Mouse (Mus musculus) thymus, adult 2 months (tissue): ENCODE measurements around the gene Slc35a3. TPM values are rescaled to one million over a fixed set of nuclear protein-coding genes. Genes with fewer than 3 reads are reported as not detected.

ENCODE experiments used
- DNase-seq: peaks from one replicate; pipeline ENCODE4 v3.0.0; 2021
- H3K27ac ChIP-seq: fragments of 200-500 bp; 2 replicates; pipeline ENCODE4 v1.5.1; 2012; ENCODE audit warnings: low read length, control low read depth; ENCODE audit not compliant: control insufficient read depth, insufficient read depth
- H3K27me3 ChIP-seq: fragments of 200-500 bp; 2 replicates; pipeline ENCODE4 v1.6.1; 2012; ENCODE audit warnings: mild to moderate bottlenecking, low read length, moderate library complexity, mixed read lengths; ENCODE audit not compliant: control insufficient read depth, insufficient read depth
- H3K36me3 ChIP-seq: fragments of 200-500 bp; 2 replicates; pipeline ENCODE4 v1.6.1; 2012; ENCODE audit warnings: mild to moderate bottlenecking, low read length, moderate library complexity; ENCODE audit not compliant: control insufficient read depth, insufficient read depth
- H3K4me1 ChIP-seq: fragments of 200-500 bp; replicated peaks from 2 replicates; pipeline ENCODE4 v1.6.1; 2012; ENCODE audit warnings: low read length; ENCODE audit not compliant: control insufficient read depth, insufficient read depth
- H3K4me3 ChIP-seq: fragments of 200-500 bp; 2 replicates; pipeline ENCODE4 v1.5.1; 2012; ENCODE audit warnings: mild to moderate bottlenecking, low read length, control low read depth, moderate library complexity; ENCODE audit not compliant: control insufficient read depth, insufficient read depth
- CTCF ChIP-seq: fragments of 200-500 bp; IDR thresholded peaks from 2 replicates; pipeline ENCODE4 v1.5.1; 2012; ENCODE audit warnings: mild to moderate bottlenecking, control low read depth, low read length, moderate library complexity, borderline replicate concordance; ENCODE audit not compliant: control insufficient read depth, poor library complexity, insufficient read depth; ENCODE audit errors: extremely low read depth
- POLR2A ChIP-seq: fragments of 200-500 bp; IDR thresholded peaks from 2 replicates; pipeline ENCODE4 v1.6.1; 2012; ENCODE audit warnings: mild to moderate bottlenecking, low read length, control low read depth, moderate library complexity; ENCODE audit not compliant: control insufficient read depth, poor library complexity, insufficient read depth; ENCODE audit errors: extremely low read depth
- WGBS: fragments of 180-500 bp; shearing (Covaris S2); methylation state at CpG from one replicate; pipeline ENCODE4 v1.1.7; 2018; 5-methylcytosine and 5-hydroxymethylcytosine counted together
- polyA plus RNA-seq: library from polyadenylated mRNA; depleted of rRNA; stranded (reverse); fragments of >200 nt; gene quantifications from 2 replicates; pipeline ENCODE4 v1.2.3, GENCODE M21; 2012

Slc35a3 gene
- polyA plus RNA-seq, 1 experiment, result 6.8 TPM

GRCm38 (mm10) chr3:116718951-116719350 is 6.3 kb upstream of the Slc35a3 start:
- H3K27ac ChIP-seq, result no peak overlapping the region
- H3K27me3 ChIP-seq, result no peaks in the 10 kb centered on the region
- H3K4me1 ChIP-seq, result no peaks in the 10 kb centered on the region
- no peak overlapping the region for H3K4me3 ChIP-seq
- H3K36me3 ChIP-seq, result no peaks in the 10 kb centered on the region
- no peak for DNase-seq
- TF ChIP-seq CTCF, result no peak
- TF ChIP-seq POLR2A, result no peak
- WGBS, result 88% methylated on average over 3 of the region's 3 CpGs

GRCm38 (mm10) chr3:116713031-116713430 is 400 bp upstream of the Slc35a3 start:
- Histone ChIP-seq H3K4me3 (no peak overlapping the region), H3K27me3 (no peaks in the 10 kb centered on the region), H3K27ac (no peak overlapping the region), H3K36me3 (no peaks in the 10 kb centered on the region), H3K4me1 (peaks cover 4% of the 10 kb centered on the region)
- no peak for DNase-seq
- TF ChIP-seq CTCF, result no peak
- TF ChIP-seq POLR2A, result no peak
- WGBS, result 50% methylated on average over 5 of the region's 5 CpGs

- 0 out of 2 replicates have a peak, but pooled peaks have one; percentile 32 for TF ChIP-seq CTCF
- peak; percentile 51; the same call in 1 of the 2 replicates for TF ChIP-seq POLR2A
- WGBS, result under 1% methylated on average over 85 of the region's 85 CpGs
- no peak overlapping the region for H3K27ac ChIP-seq
- H3K4me3 ChIP-seq, result peak overlapping the region; percentile 62
- peaks cover 4% of the 10 kb centered on the region for H3K4me1 ChIP-seq
- peak; percentile 65 for DNase-seq
- H3K27me3 ChIP-seq, result no peaks in the 10 kb centered on the region
- no peaks in the 10 kb centered on the region for H3K36me3 ChIP-seq
Measured at GRCm38 (mm10) chr3:116711624-116712435, 801 bp downstream of the Slc35a3 start.

GRCm38 (mm10) chr3:116710941-116711340 is 1.7 kb downstream of the Slc35a3 start:
- no peaks in the 10 kb centered on the region for H3K27me3 ChIP-seq
- H3K27ac ChIP-seq, result no peak overlapping the region
- DNase-seq, result no peak
- no peaks in the 10 kb centered on the region for H3K36me3 ChIP-seq
- peaks cover 4% of the 10 kb centered on the region for H3K4me1 ChIP-seq
- no peak overlapping the region for H3K4me3 ChIP-seq
- TF ChIP-seq POLR2A (no peak), CTCF (no peak)
- WGBS, result 52% methylated on average over 9 of the region's 9 CpGs

GRCm38 (mm10) chr3:116705637-116706204 is 6.9 kb downstream of the Slc35a3 start:
- Histone ChIP-seq H3K27ac (no peak overlapping the region), H3K36me3 (no peaks in the 10 kb centered on the region), H3K4me3 (no peak overlapping the region), H3K4me1 (no peaks in the 10 kb centered on the region), H3K27me3 (no peaks in the 10 kb centered on the region)
- DNase-seq, result no peak
- WGBS, result 97% methylated on average over 1 of the region's 1 CpGs
- TF ChIP-seq CTCF (no peak), POLR2A (no peak)

- TF ChIP-seq CTCF, result no peak
- H3K27ac ChIP-seq, result no peak overlapping the region
- over 99% methylated on average over 5 of the region's 5 CpGs for WGBS
- H3K4me1 ChIP-seq, result no peaks in the 10 kb centered on the region
- no peak overlapping the region for H3K4me3 ChIP-seq
- no peaks in the 10 kb centered on the region for H3K36me3 ChIP-seq
- no peaks in the 10 kb centered on the region for H3K27me3 ChIP-seq
- no peak for DNase-seq
Measured at GRCm38 (mm10) chr3:116703835-116704234, 8.8 kb downstream of the Slc35a3 start.

GRCm38 (mm10) chr3:116702647-116703272 is 9.9 kb downstream of the Slc35a3 start:
- DNase-seq, result no peak
- H3K4me1 ChIP-seq, result no peaks in the 10 kb centered on the region
- H3K4me3 ChIP-seq, result no peak overlapping the region
- H3K27ac ChIP-seq, result no peak overlapping the region
- no peak for TF ChIP-seq POLR2A
- TF ChIP-seq CTCF, result no peak
- WGBS, result 88% methylated on average over 1 of the region's 1 CpGs
- no peaks in the 10 kb centered on the region for H3K36me3 ChIP-seq
- no peaks in the 10 kb centered on the region for H3K27me3 ChIP-seq
